Mouse (Mus musculus) megakaryocyte progenitor cell, adult 5-6 weeks (primary cell): ENCODE results near the gene Arid4a. TPM values are rescaled to one million over a fixed set of nuclear protein-coding genes. Genes with fewer than 3 reads are reported as not detected.
A peak's percentile ranks its signal among the peaks of the same experiment; 100 is the strongest.

ENCODE experiments used
- ATAC-seq: replicated peaks from 2 replicates; pipeline ENCODE4 v1.8.0; 2016; ENCODE audit warnings: mild to moderate bottlenecking, moderate TSS enrichment, inconsistent platforms; ENCODE audit not compliant: poor library complexity
- total RNA-seq, 2 experiments: library from RNA; stranded (forward) in 1 of 2; stranded (reverse) in 1 of 2; fragments of 157-497, 149-512 nt in 1 of 2; fragments of 200-1000 nt in 1 of 2; gene quantifications; 2 replicates each; pipeline versions ENCODE4 v1.2.3 to v1.2.4; 2015 to 2017

Gene Arid4a
- total RNA-seq (2015) (25.8 and 26.6 TPM in 2 replicates), total RNA-seq (2017) (36.6 and 47.5 TPM in 2 replicates)

DNA sequence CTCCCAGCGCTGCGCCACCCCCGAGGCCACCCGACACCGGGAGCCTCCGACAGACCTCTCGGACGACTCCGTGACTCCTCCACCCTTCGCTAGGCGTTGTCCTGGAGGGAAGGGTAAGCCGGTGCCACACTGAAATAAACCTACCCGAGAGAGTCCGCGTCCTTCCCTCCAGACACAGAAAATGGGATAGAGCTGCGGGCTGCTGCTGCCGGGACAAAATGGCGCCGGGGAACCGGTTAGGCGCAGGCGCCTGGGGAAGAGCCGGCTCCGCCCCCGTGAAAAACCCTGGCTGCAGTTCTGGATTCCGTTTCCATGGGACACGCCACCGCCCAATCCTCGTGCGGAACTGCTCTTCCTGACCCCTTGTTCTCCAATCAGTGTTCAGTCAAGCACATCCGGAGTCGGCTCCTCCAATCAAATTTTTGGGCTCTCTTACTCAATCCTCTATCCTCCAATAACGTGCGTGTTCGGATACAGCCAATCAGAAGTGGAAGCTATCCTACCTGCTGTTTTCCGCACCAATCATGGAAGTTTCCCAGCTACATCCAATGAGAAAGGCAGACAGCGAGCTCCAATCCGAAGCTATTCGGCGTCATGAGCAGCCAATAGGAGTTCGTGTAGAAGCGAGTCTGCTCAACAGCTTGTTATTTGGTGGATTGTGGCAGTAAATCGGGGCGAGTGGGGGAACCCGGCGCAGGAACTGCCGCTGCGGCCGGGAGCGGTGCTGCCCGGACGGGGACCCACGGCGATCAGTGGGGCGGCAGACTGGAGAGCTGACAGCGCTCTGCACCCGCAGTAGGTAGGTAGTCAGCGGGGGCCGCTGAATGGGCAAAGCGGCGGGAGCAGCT lies at the start of gene Arid4a:
Arid4a (plus strand) TSS at position 628 of the 848 bp plus-strand sequence.
- peak; percentile 87 for ATAC-seq

DNA sequence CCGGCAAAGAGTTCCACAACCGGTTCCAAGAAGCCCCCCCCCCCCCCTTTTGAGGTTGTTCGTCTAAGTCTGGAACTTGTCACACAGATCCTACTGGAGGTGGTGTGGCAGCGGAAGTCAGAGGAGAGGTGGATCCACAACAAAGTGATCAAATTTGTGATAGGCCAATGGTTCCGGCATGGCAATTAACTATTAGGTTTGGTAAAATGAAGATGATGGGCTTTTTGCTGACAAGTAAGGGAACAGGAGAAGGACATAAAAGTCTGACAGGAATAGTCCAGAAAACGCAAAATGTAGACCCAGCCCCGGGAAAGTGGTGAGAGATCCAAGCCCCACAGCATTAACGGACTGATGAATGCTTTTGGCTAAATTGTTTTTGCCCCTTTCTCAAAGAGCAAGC lies 48.2 kb upstream of the Arid4a start:
- no peak for ATAC-seq

DNA sequence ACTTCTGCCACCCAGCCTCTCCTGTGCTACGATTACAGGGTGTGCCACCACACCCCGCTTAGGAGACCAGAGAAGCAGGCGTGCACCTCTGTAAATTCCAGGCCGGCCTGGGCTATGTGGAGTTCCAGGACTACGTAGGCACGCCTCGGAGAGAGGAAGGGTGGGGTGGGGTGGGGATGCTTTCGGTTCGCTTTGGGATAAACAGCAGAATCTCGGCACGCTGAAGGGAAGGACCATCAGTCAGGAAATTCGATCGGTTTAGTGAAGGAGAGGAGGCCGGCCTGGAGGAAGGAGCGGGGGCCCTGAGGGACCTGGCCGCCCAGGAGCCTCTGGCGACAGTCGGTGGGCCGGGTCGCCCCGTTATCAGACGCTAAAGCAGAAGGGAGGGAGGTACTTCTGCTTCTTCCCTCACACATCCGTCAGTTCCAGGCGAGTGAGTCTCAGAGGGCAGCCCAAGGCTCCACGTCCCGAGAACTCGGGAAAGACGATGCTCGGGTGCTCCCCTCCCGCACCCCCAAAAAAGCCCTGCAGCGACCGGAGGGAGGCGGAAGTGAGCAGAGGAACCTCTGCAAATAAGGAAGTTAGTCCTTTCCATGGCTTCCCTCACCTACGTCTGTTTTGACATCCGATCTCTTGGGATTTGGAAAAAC lies 47.5 kb upstream of the Arid4a start:
- peak; percentile 82 for ATAC-seq

DNA sequence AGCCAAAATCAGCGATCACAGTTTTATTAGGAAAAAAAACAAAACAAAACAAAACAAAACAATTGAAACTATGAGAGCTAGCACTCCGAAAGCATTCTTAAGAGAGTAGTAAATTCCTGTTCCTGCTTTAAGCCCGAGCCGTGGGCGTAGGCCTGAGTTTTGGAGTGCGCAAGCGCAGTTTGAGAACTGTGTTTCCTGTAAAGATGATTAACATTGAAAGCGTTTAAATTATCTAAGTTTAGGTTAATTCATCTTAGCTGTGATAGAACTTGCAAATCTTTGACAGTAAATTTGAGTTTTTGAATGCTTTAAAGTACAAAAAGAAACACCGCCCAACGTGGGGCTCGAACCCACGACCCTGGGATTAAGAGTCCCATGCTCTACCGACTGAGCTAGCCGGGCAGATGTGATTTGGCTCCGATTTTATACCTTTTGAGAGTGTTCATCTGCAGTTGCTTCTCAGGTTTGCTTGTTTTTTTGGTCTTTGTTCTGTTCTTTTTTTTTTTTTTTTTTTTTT lies 46.9 kb upstream of the Arid4a start:
- ATAC-seq = peak; percentile 47

DNA sequence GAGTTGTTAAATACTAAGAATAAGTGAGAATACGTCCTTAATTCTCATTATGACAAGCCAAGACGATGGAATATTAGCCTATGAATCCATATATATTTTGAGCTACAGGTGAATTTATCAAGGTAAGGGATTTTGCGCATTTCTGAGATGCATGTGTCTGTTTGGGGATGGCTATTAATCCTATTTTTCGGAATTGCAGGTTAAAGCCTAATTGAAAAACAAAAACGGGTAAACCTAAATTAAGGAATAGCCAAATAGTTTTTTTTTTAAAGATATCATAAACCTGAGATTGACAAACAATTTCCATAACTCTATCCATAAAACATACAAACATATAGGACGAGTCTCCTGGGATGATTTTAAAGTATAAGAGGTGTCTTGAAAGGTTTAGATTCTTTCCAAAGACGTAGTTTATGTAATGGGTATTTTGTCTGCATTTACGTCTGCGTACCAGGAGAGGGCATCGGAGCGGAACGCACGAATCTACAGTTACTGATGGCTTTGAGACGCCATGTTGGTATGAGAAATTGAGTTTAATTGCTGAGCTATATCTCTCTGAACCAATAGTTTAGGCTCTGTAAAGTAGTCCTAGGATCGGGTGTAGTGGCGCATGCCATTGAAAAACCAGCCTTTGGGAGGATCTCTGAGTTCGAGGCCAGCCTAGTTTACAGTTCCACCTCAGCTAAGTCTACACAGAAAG lies 46.2 kb upstream of the Arid4a start:
- ATAC-seq = peak; percentile 60

DNA sequence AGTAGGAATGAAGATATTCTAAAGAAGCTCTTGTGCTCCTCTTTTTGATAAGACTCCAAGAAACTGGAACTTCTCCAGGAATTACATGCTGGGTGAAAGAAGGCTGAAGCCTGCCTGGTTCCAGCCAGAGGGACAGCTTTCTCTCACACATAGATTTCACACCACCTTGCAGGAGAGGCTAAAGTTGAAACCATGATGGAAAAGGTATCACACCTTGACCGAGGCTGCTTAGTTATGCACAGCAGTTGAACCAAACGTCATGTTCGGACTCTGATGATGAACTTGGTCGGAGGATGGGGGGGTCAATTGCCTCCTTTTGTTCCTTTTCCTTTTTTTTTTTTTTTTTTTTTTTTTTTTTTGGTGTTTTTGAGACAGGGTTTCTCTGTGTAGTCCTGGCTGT lies 42.0 kb upstream of the Arid4a start:
- ATAC-seq = no peak

DNA sequence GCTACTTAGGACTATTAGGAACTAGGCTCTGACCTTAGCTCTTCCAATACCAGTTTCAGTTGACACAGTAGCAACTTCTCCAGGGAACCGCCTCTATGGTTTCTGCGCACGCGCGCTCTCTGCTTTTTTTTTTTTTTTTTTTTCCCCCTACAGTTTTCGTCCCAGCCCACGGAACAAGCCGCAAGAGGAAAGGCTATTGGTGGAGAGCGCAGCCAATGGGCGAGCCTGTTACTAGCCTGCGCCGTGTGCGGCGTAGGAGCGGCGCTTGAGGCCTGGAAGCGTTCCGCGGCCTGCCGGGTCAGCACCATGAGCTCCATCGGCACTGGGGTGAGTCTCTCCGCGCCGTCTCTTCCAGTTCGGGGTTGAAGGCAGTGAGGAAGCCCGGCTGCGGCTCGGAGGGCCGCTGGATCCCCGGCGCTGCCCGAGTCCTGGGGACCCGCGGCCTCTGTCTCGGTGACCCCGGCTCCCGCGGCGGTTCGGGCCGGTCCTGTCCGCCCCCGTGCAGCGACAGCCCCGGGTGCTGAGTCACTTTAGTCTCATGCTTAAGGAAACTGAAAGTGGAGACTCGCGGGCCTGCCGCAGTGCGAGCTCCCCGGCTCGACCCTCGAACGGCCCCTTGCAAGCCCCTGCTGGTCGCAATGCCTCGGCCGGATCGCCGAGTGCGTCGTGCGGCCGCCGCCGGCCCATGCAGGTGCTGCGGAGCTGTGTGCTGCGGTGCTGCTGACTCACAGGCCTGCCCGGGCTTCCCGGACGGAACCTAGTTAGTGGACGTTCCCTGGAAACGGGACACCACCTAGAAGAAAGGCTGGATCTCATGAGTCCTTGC lies 41.1 kb upstream of the Arid4a start, which contains the start of gene Psma3:
Psma3 (plus strand) TSS at position 181 of the 826 bp plus-strand sequence.
- ATAC-seq = peak; percentile 89

DNA sequence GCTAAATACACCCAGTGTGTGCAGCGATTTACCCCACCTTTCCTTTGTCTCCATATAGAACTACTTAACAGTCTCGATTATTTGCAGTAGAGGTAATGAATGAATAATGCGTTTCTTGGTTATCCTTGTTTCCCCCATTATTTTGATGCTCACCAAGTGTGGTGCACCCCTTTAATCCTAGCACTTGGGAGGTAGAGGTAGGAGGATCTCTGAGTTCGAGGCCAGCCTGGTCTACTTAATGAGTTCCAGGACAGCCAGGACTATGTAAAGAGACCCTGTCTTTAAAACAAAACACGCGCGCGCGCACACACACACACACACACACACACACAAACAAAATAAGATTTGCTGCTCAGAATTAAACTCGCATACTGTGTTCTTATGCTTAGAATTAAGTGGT lies 40.4 kb upstream of the Arid4a start:
- no peak for ATAC-seq

DNA sequence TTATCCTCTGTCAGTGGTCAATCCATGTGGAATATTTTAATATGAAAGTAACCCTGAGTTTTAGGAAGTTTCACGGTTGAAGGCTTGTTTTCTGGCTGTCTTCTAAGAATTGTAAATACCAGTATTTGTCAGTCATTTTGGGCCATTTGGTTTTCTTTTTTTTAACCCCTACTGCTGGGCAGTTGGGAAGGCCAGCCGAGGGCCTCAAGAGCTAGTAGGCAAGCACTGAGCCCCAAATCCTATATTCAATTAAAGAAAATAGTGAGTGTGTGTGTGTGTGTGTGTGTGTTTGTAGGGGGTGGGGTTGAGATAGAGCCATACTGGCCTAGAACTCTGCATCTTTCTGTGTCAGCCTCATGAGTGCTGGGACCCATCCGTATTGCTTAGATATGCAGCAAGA lies 39.9 kb upstream of the Arid4a start:
- ATAC-seq = no peak

DNA sequence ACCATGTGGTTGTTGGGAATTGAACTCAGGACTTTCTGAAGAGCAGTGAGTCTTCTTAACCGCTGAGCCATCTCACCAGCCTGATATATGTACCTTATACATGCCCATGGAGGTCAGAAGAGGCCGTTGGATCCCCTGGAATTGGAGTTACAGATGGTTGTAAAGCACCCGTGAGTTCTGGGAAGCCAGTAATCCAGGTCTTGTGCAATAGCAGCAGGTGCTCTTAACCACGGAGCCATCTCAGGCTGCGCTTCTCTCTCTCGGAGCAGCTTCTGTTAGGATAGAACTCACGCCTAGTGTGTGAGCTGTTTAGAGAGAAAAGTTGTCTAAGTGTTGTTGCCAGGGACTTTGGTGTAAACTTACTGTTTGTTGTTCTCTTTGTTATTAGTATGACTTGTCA lies 37.4 kb upstream of the Arid4a start:
- ATAC-seq = no peak

DNA sequence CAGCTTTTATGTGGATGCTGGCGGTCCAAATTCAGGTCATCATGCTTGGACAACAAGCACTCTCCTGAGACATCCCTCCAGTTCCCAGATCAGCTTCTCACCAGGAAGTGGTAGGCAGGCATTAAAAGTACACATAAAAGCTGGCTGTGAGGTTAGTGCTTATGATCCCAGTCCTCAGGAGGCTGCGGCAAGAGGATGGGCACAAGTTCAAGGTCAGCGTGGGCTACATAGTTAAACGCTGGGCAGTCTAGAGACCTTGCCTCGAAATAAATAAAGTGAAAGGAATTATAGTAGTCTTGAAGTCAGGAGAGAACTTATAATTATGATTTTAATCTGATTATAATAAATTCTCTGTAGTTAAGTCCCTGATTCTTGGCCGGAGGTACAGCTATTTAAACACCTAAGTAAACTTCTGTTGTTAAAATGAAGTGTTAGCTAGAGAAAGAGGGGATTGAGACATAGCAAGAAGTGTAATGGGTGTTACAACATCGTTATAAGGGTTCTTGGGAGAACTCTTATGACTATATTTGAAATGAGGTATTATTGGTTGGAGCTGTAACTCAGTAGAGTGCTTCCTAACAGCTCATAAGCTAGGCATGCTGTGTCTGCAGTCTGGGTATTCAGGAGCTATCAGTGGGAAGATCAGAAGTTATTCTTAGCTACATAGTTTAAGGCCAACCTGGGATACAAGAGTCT lies 30.8 kb upstream of the Arid4a start:
- no peak for ATAC-seq

DNA sequence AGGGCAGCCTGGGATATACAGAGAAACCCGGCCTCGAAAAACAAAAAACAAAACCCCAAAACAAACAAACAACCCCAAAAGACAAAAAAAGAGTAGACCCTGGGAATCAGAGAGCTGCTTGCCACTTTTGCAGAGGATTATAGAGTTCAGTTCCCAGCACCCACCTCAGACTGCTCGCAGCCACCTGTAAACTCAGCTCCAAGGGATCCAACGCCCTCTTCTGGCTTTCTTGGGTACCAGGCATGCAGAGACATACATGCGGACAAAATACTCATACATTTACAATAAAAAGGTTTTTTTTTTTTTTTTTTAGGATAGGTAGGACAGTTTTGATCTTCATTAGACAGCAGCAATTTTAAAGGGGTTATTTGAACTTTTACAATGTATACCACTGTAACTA lies 18.6 kb upstream of the Arid4a start:
- ATAC-seq = no peak

DNA sequence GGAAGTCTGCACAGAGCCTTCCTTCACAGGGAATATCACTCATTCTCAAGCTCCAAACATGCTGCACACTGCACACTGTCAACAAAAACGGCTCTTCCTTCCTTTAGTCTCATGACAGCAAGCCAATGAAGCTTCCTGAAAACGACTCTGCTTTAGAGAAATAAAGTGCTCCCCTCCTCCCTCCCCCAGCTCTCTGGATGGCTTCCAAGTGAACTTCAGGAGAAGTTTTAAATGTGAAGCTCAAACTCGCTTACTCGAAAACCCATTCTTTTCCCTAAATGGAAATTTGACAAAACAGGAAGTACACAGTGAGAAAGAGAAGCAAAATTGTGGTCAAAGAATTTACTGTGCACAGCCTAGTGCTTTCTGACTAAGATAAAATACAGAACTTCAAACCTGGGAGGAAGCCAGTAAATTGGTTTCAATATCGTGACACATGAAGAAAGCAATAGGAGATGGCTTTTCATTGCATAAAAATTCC lies 16.3 kb upstream of the Arid4a start:
- peak; percentile 79 for ATAC-seq

DNA sequence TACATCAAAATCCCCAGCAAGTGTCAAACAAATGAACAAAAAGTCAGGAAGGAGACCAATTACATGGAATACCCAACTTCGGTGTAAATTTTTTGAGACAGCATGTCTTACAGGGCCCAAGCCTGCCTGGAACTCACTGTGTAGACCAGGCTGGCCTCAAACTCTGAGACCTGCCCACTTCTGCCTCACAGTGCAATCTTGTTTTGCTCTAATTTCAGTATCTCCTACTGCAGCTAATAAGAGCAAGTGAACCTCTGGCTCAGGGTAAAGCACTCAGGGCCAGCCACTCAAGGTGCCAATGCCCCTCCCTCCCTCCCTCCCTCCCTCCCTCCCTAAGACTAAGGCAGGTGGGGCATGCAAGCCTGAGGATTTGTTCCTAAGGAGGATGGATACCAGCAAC lies 15.4 kb upstream of the Arid4a start:
- no peak for ATAC-seq

DNA sequence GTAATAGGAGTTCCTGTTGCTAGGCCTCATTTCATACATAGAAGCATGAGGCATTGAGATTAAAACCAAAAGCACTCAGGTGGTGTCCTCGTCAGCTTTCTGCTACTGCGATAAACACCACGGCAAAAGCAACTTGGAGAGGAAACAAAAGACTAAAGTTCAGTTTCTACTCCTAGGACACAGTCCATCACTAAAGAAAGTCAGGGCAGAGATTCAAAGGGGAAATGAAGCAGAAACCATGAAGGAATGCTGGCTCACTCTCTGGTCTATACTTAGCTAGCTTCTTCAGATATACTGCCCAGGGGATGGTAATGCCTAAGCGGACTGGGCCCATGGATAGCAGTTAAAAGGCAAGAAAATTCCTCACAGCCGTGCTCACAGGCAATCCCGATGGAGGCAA lies 14.3 kb upstream of the Arid4a start:
- ATAC-seq = no peak

DNA sequence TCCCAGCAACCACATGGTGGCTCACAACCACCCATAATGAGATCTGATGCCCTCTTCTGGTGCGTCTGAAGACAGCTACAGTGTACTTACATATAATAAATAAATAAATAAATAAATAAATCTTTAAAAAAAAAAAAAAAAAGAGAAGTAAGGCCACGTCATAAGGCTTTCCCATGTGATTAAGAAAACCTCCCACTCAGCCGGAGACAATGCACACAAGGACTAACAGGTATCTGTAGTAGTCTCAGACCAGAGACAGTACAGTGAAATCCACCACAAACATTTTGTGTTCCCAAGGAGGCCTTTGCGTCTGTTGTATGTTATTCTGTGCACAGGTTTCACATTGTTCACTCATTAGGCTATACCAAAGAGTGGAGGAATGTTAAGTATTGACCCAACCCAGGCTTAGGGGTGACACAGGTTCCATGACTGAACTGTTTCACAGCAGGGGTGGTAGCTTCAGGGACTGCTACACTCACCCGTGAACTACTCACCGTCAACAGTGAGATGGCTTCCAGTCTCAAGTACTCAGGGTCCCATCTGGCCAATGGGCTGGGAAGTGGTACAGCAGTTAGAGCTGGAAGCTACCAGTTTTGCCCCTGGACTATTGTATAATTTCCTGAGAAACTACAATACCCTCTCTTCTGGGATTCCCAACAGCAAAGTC lies 11.9 kb upstream of the Arid4a start:
- ATAC-seq = no peak

DNA sequence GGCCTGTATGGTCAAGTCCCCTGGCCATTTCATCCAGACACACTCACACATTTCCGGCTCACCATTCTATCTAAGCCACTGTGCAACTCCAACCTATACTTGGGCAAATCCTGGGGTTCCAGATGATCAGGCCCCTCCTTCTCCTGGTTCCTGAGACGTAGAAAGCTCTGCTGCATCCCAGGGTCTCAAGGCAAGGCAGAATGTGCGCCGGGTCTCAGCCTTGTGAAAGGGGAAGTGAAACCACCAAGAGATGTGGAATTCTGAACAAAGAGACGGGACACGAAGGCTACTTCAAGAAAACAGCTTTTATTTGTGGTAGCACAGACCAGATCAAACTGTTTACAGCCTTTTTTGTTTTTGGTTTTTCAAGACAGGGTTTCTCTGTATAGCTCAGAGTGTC lies 9.6 kb upstream of the Arid4a start:
- ATAC-seq = peak; percentile 17; the same call in 1 of the 2 replicates

DNA sequence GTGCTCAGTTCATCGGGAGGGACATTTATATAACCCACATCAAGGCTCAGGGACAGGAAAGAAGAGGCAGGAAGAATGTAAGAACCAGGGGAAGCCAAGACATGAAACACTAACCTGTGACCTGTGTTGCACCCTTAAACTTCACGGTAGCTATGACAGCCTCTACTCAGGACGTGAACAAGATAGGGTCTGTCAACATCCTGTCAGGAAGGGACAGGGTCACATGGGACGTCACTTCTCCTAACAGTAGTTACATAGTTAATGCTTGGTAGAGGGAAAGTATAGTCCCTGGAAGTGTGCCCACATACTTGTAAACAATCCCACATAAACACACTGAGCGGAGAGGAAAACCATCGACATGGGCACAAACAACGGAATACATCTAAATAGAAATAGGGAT lies 8.9 kb upstream of the Arid4a start:
- no peak for ATAC-seq

DNA sequence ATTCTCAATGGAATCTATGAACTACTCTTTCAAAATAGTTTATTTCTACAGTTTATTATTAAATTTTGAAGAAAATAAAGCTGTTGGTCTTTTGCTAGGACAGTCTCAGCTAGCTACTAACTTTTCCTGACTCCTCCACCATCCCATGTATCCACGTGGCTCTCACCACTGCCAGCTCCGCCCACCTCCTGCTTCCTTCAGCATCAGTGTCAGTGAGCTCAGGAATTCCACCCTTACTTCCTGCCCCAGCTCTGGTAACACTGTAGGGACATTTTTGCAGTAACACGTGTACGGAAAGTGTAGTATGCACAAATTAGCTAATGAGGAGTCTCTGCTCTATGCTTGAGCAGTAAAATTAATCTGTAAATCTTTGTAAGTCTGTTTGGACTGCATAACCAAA lies 6.0 kb upstream of the Arid4a start:
- ATAC-seq = no peak
